Comparison of ENCODE assay signal across 21 mouse cellular contexts in genomic region chr6:55745105-55745858, GRCm38 (mm10).
DNase-seq lines count a peak whose midpoint lies in the region; ATAC-seq and TF ChIP-seq lines count a peak whose summit lies in the region.
"Had no signal": no experiment of that assay in that cellular context is flagged by ENCODE, and none has a peak within 500 bp of the region (broad histone marks: within the 10 kb centered on the region; RNA-seq: fewer than 3 reads in every experiment).

No protein-coding gene starts in this region.

- TF ChIP-seq POLR2A in brain, embryonic 14.5 days (IDR thresholded peaks at IDR 0.05; ENCODE audit: borderline replicate concordance, extremely low read depth, insufficient read depth, insufficient read length, poor library complexity, severe bottlenecking), result no peak

- no peaks in the 10 kb centered on the region for H3K9me3 ChIP-seq in forebrain, embryonic 15.5 days
- no peaks in the 10 kb centered on the region for H3K9me3 ChIP-seq in forebrain, embryonic 11.5 days (ENCODE audit: control insufficient read depth, low read length)
- H3K9me3 ChIP-seq in lung, embryonic 14.5 days (ENCODE audit: low read depth, low read length), result no peaks in the 10 kb centered on the region
- H3K9me3 ChIP-seq: embryonic facial prominence, embryonic 13.5 days; heart, embryonic 10.5 days; intestine, embryonic 15.5 days had no signal

- H3K4me3 ChIP-seq in forebrain, embryonic 15.5 days, result no peak overlapping the region
- H3K4me3 ChIP-seq in forebrain, embryonic 11.5 days (ENCODE audit: low read depth, low read length), result no peak overlapping the region
- no peak overlapping the region for H3K4me3 ChIP-seq in lung, embryonic 14.5 days (ENCODE audit: low read depth, low read length)
- H3K4me3 ChIP-seq: embryonic facial prominence, embryonic 13.5 days; gastrocnemius, adult 2 months; heart, embryonic 10.5 days; intestine, embryonic 15.5 days had no signal

- H3K4me1 ChIP-seq in forebrain, embryonic 15.5 days, result peaks cover 9% of the 10 kb centered on the region
- no peaks in the 10 kb centered on the region for H3K4me1 ChIP-seq in forebrain, embryonic 11.5 days (replicated peaks; ENCODE audit: control insufficient read depth, insufficient read depth, low read length)
- H3K4me1 ChIP-seq in lung, embryonic 14.5 days (ENCODE audit: insufficient read depth), result no peaks in the 10 kb centered on the region
- H3K4me1 ChIP-seq: embryonic facial prominence, embryonic 13.5 days; heart, embryonic 10.5 days; intestine, embryonic 15.5 days had no signal

- H3K9ac ChIP-seq in forebrain, embryonic 15.5 days (replicated peaks), result no peak overlapping the region
- no peak overlapping the region for H3K9ac ChIP-seq in forebrain, embryonic 11.5 days (ENCODE audit: low read length)
- no peak overlapping the region for H3K9ac ChIP-seq in lung, embryonic 14.5 days
- H3K9ac ChIP-seq: embryonic facial prominence, embryonic 13.5 days; intestine, embryonic 15.5 days had no signal

- H3K27ac ChIP-seq in forebrain, embryonic 15.5 days (replicated peaks), result no peak overlapping the region
- no peak overlapping the region for H3K27ac ChIP-seq in forebrain, embryonic 11.5 days (ENCODE audit: low read depth, low read length)
- no peak overlapping the region for H3K27ac ChIP-seq in lung, embryonic 14.5 days (ENCODE audit: low read depth)
- H3K27ac ChIP-seq: embryonic facial prominence, embryonic 13.5 days; gastrocnemius, adult 2 months; heart, embryonic 10.5 days; intestine, embryonic 15.5 days had no signal

- 32% methylated on average over 3 of the region's 3 CpGs for WGBS in forebrain, embryonic 15.5 days
- WGBS in forebrain, embryonic 11.5 days, result 82% methylated on average over 3 of the region's 3 CpGs
- WGBS in lung, embryonic 14.5 days, result 57% methylated on average over 3 of the region's 3 CpGs

- H3K4me2 ChIP-seq in forebrain, embryonic 15.5 days (replicated peaks), result no peak overlapping the region
- H3K4me2 ChIP-seq in forebrain, embryonic 11.5 days (ENCODE audit: low read depth, low read length, severe bottlenecking), result no peak overlapping the region
- H3K4me2 ChIP-seq in lung, embryonic 14.5 days, result no peak overlapping the region
- H3K4me2 ChIP-seq: embryonic facial prominence, embryonic 13.5 days; intestine, embryonic 15.5 days had no signal

- no peak for TF ChIP-seq CTCF in lung, embryonic 14.5 days (IDR thresholded peaks at IDR 0.05; ENCODE audit: low read depth)
- TF ChIP-seq CTCF in brain, embryonic 14.5 days (IDR thresholded peaks at IDR 0.05; ENCODE audit: borderline replicate concordance, extremely low read depth, insufficient read depth, insufficient read length), result no peak

- no peak for DNase-seq in forebrain, embryonic 11.5 days (ENCODE audit: low spot score)
- peak; percentile 7 for DNase-seq in lung, embryonic 14.5 days
- no peak for DNase-seq in lung, postnatal 10 days
- DNase-seq in Muller cell, postnatal 12 days (ENCODE audit: inconsistent ontology term), result peak; percentile 52
- DNase-seq in brain, embryonic 14.5 days (ENCODE audit: low read depth), result peak; percentile 81
- DNase-seq in frontal cortex, postnatal 10 days (ENCODE audit: low spot score in 2 of 2), result no peak
- DNase-seq in heart, adult 18-20 months, result no peak
- DNase-seq: adrenal gland, adult 8-10 months; adrenal gland, postnatal 36 days; cerebellum, adult 11-12 months; cerebellum, adult 9-10 months; cerebellum, postnatal 25 days; gastrocnemius, adult 2 months; gastrocnemius, postnatal 36 days; heart, postnatal 10 days; heart, postnatal 4 days; kidney, adult 18-20 months had no signal

- H3K27me3 ChIP-seq in forebrain, embryonic 15.5 days, result no peaks in the 10 kb centered on the region
- no peaks in the 10 kb centered on the region for H3K27me3 ChIP-seq in forebrain, embryonic 11.5 days (ENCODE audit: control insufficient read depth, insufficient read depth, low read length)
- no peaks in the 10 kb centered on the region for H3K27me3 ChIP-seq in lung, embryonic 14.5 days (ENCODE audit: insufficient read depth, low read length)
- H3K27me3 ChIP-seq: embryonic facial prominence, embryonic 13.5 days; intestine, embryonic 15.5 days had no signal

- peak; percentile 60; the same call in 1 of the 2 replicates for ATAC-seq in forebrain, embryonic 15.5 days (replicated peaks)
- ATAC-seq in forebrain, embryonic 11.5 days (replicated peaks; ENCODE audit: low FRiP score), result no peak
- no peak for ATAC-seq in lung, embryonic 14.5 days (ENCODE audit: insufficient read depth)
- ATAC-seq: intestine, embryonic 15.5 days had no signal

- H3K36me3 ChIP-seq in forebrain, embryonic 15.5 days, result no peaks in the 10 kb centered on the region
- H3K36me3 ChIP-seq in forebrain, embryonic 11.5 days (ENCODE audit: control insufficient read depth, insufficient read depth, low read length), result no peaks in the 10 kb centered on the region
- H3K36me3 ChIP-seq in lung, embryonic 14.5 days (ENCODE audit: insufficient read depth), result no peaks in the 10 kb centered on the region
- H3K36me3 ChIP-seq: embryonic facial prominence, embryonic 13.5 days; heart, embryonic 10.5 days; intestine, embryonic 15.5 days had no signal

Comparison
In these comparisons a context has a peak if more than half of its experiments do, and no peak if none do; other contexts are left out.
1. DNase-seq: peak in lung, embryonic 14.5 days (single experiment), Muller cell, postnatal 12 days (single experiment) and brain, embryonic 14.5 days (single experiment); none in forebrain, embryonic 11.5 days (single experiment), lung, postnatal 10 days (single experiment), frontal cortex, postnatal 10 days (0 of 2) and heart, adult 18-20 months (0 of 2).